Mouse (Mus musculus) testis, adult 2 months (tissue): ENCODE results near the gene Sbf1.

Experiments
- CTCF ChIP-seq: fragments of 200-500 bp; IDR thresholded peaks from 2 replicates; pipeline ENCODE4 v1.5.1; 2012; ENCODE audit warnings: low read depth, mild to moderate bottlenecking, inconsistent platforms, low read length, moderate library complexity; ENCODE audit not compliant: control insufficient read depth, insufficient read depth, insufficient replicate concordance
- POLR2A ChIP-seq: fragments of 200-500 bp; IDR thresholded peaks from 2 replicates; pipeline ENCODE4 v1.6.1; 2012; ENCODE audit warnings: low read depth, mild to moderate bottlenecking, inconsistent platforms, low read length, moderate library complexity; ENCODE audit not compliant: control insufficient read depth

- no peak for TF ChIP-seq CTCF
- TF ChIP-seq POLR2A: no peak
Measured at GRCm38 (mm10) chr15:89291521-89291920, 23.6 kb downstream of the Sbf1 start.
